Mouse (Mus musculus): ENCODE data around the gene Spsb3. TPM values are rescaled to one million over a fixed set of nuclear protein-coding genes. Genes with fewer than 3 reads are reported as not detected.

Gene Spsb3
- polyA plus RNA-seq (2012; ENCODE audit: low replicate concordance): 21.6 and 45.5 TPM in 2 replicates

GRCm38 (mm10) chr17:24886134-24886931 is at the start of gene Spsb3, which contains the start of gene Nubp2:
Gene Spsb3 (plus strand): TSS chr17:24886643.
Gene Nubp2 (minus strand): TSS chr17:24886349.

DNA sequence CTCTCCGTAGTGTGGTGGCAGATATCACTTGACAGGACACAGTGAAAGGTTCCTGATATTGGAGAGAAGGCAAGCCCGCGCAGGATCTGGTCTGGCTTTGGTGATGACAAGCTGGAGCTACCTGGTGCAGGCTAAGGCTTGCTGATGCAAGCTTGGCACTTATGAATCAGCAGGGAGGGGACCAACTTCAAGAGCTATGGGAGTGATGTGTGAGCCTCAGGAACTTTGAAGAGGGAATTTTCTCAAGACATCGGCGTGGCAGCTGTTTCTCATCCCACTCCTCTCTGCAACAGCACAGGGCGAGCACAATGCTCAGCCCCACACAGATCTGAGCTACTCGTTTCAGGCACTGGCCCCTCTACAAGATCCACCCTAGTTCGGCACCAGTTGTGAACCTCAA is 46.6 kb upstream of the Spsb3 start, which contains the start of gene Hagh:
Gene Hagh, plus strand, starts transcription at position 302 of the 400 bp plus-strand sequence.

GRCm38 (mm10) chr17:24850065-24850772 is 36.2 kb upstream of the Spsb3 start, which contains the start of gene Fahd1:
Gene Fahd1 (minus strand): TSS chr17:24850364.

GRCm38 (mm10) chr17:24865776-24866175 is 20.7 kb upstream of the Spsb3 start, which contains the start of gene Igfals:
Gene Igfals (plus strand): TSS chr17:24865997.

GRCm38 (mm10) chr17:24894995-24895547 is 8.6 kb downstream of the Spsb3 start, which contains the start of the genes Eme2 and Mrps34:
Gene Eme2 (minus strand): TSS chr17:24895087.
Gene Mrps34 (plus strand): TSS chr17:24895116.

DNA sequence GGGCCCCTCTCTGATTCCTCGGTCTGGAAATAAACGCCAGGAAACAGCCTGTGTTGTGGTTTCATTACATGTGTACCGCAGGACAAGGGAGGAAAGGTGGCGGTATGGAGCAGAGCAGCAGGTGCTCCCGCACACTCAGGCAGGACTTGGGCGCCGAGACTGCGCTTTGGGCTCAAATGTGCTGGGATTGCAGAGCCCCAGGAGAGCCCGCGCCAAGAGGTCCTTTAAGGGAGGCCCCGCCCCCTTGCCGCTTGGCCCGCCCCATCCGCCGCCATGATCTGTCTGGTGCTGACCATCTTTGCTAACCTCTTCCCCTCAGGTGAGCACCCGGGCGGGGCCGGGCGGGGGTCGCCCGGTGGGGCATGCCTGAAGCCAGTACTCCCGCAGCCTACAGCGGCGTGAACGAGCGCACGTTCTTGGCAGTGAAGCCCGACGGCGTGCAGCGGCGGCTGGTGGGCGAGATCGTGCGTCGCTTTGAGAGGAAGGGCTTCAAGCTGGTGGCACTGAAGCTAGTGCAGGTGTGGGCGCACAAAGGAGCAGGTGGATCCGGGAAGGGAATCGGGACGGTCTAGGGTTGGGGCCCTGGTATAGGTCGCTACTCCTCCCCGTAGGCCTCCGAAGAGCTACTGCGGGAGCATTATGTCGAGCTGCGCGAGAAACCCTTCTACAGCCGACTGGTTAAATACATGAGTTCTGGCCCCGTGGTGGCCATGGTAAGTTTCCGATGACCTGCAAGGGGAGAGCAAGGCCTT is 10.0 kb downstream of the Spsb3 start, which contains the start of gene Nme3:
Gene Nme3, plus strand, starts transcription at position 260 of the 752 bp plus-strand sequence.

GRCm38 (mm10) chr17:24936259-24937237 is 50.1 kb downstream of the Spsb3 start, which contains the start of gene Mapk8ip3:
Gene Mapk8ip3 (minus strand): TSS chr17:24936977.

Other genes with a start within 250 kb of the Spsb3 start
- gene Slc9a3r2, start 236.3 kb upstream of the Spsb3 start, polyA plus RNA-seq (2012; ENCODE audit: low replicate concordance): 2.0 and 5.8 TPM in 2 replicates
- 1.1 and 4.6 TPM in 2 replicates for gene Npw, start 228.2 kb upstream of the Spsb3 start, polyA plus RNA-seq (2012; ENCODE audit: low replicate concordance)
- 144 and 147 TPM in 2 replicates for gene Zfp598, start 217.0 kb upstream of the Spsb3 start, polyA plus RNA-seq (2012; ENCODE audit: low replicate concordance)
- gene Syngr3, start 196.7 kb upstream of the Spsb3 start, polyA plus RNA-seq (2012; ENCODE audit: low replicate concordance): 0.56 and 0.62 TPM in 2 replicates
- 134 TPM in 2 replicates for gene Gfer, start 190.5 kb upstream of the Spsb3 start, polyA plus RNA-seq (2012; ENCODE audit: low replicate concordance)
- 0.69 and 1.8 TPM in 2 replicates for gene Noxo1, start 190.4 kb upstream of the Spsb3 start, polyA plus RNA-seq (2012; ENCODE audit: low replicate concordance)
- 20.7 and 32.9 TPM in 2 replicates for gene Tbl3, start 179.0 kb upstream of the Spsb3 start, polyA plus RNA-seq (2012; ENCODE audit: low replicate concordance)
- gene Rnf151, start 168.6 kb upstream of the Spsb3 start, polyA plus RNA-seq (2012; ENCODE audit: low replicate concordance): 0.42 and 0.46 TPM in 2 replicates
- 69.0 and 456 TPM in 2 replicates for gene Rps2, start 168.5 kb upstream of the Spsb3 start, polyA plus RNA-seq (2012; ENCODE audit: low replicate concordance)
- 350 and 503 TPM in 2 replicates for gene Ndufb10, start 162.2 kb upstream of the Spsb3 start, polyA plus RNA-seq (2012; ENCODE audit: low replicate concordance)
- not detected in 2 replicates for gene Rpl3l, start 158.8 kb upstream of the Spsb3 start, polyA plus RNA-seq (2012; ENCODE audit: low replicate concordance)
- 9.9 and 15.7 TPM in 2 replicates for gene Msrb1, start 150.0 kb upstream of the Spsb3 start, polyA plus RNA-seq (2012; ENCODE audit: low replicate concordance)
- not detected in 2 replicates for gene Hs3st6, start 133.7 kb upstream of the Spsb3 start, polyA plus RNA-seq (2012; ENCODE audit: low replicate concordance)
- not detected in 2 replicates for gene Meiob, start 82.4 kb upstream of the Spsb3 start, polyA plus RNA-seq (2012; ENCODE audit: low replicate concordance)
- gene Hagh, start 46.5 kb upstream of the Spsb3 start, polyA plus RNA-seq (2012; ENCODE audit: low replicate concordance): 39.1 and 51.7 TPM in 2 replicates
- gene Fahd1, start 36.3 kb upstream of the Spsb3 start, polyA plus RNA-seq (2012; ENCODE audit: low replicate concordance): 6.2 and 6.5 TPM in 2 replicates
- 0.14 TPM in 1 of 2 replicates, not detected in the other for gene Igfals, start 20.6 kb upstream of the Spsb3 start, polyA plus RNA-seq (2012; ENCODE audit: low replicate concordance)
- 10.5 and 114 TPM in 2 replicates for gene Nubp2, start 294 bp upstream of the Spsb3 start, polyA plus RNA-seq (2012; ENCODE audit: low replicate concordance)
- 31.8 and 37.9 TPM in 2 replicates for gene Eme2, start 8.4 kb downstream of the Spsb3 start, polyA plus RNA-seq (2012; ENCODE audit: low replicate concordance)
- 81.1 and 115 TPM in 2 replicates for gene Mrps34, start 8.5 kb downstream of the Spsb3 start, polyA plus RNA-seq (2012; ENCODE audit: low replicate concordance)
- gene Nme3, start 9.9 kb downstream of the Spsb3 start, polyA plus RNA-seq (2012; ENCODE audit: low replicate concordance): 16.0 and 19.6 TPM in 2 replicates
- gene Mapk8ip3, start 50.3 kb downstream of the Spsb3 start, polyA plus RNA-seq (2012; ENCODE audit: low replicate concordance): 38.3 and 49.4 TPM in 2 replicates
- gene Jpt2, start 74.0 kb downstream of the Spsb3 start, polyA plus RNA-seq (2012; ENCODE audit: low replicate concordance): 9.1 and 11.1 TPM in 2 replicates
- gene Cramp1l, start 129.1 kb downstream of the Spsb3 start, polyA plus RNA-seq (2012; ENCODE audit: low replicate concordance): 21.8 and 31.3 TPM in 2 replicates
- 6.6 and 11.9 TPM in 2 replicates for gene Ift140, start 129.4 kb downstream of the Spsb3 start, polyA plus RNA-seq (2012; ENCODE audit: low replicate concordance)
- gene Tmem204, start 196.9 kb downstream of the Spsb3 start, polyA plus RNA-seq (2012; ENCODE audit: low replicate concordance): 0.61 and 0.64 TPM in 2 replicates
- 18.2 and 46.2 TPM in 2 replicates for gene Telo2, start 229.3 kb downstream of the Spsb3 start, polyA plus RNA-seq (2012; ENCODE audit: low replicate concordance)
- gene Ptx4, start 234.1 kb downstream of the Spsb3 start, polyA plus RNA-seq (2012; ENCODE audit: low replicate concordance): not detected in 2 replicates
- 27.7 and 32.4 TPM in 2 replicates for gene Clcn7, start 246.7 kb downstream of the Spsb3 start, polyA plus RNA-seq (2012; ENCODE audit: low replicate concordance)

Measured in leukemia stem cell, adult 10-12 weeks (primary cell).